Mouse (Mus musculus): Measurements from ENCODE around the gene Sh3yl1.

DNA sequence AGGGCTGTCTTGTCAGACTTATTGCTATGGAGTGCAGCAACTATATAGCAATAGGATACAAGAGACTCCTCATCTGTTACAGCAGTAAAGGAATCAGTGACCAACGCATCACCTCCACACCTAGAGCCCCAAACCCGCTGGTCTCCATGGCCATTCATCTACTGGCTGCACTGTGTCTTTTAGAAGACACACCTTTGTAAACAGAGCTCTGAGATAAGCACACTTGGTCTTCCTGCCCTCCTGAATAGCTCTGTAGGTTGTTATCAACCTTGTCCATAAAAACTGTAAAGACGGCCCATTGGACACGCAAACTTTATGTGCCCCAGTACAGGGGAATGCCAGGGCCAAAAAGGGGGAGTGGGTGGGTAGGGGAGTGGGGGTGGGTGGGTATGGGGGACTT lies 14.4 kb upstream of the Sh3yl1 start:
- TF ChIP-seq CTCF (IDR thresholded peaks at IDR 0.05; ENCODE audit: borderline replicate concordance, control insufficient read depth, extremely low read depth, insufficient read depth, low read length, poor library complexity) (no peak), POLR2A (IDR thresholded peaks at IDR 0.05; ENCODE audit: control insufficient read depth, extremely low read depth, insufficient read depth, low read length, poor library complexity) (no peak)

Data from thymus, adult 2 months (tissue).